Mouse (Mus musculus) gastrocnemius, adult 2 months (tissue): Measurements from ENCODE around the gene Dok4. TPM values are rescaled to one million over a fixed set of nuclear protein-coding genes. Genes with fewer than 3 reads are reported as not detected.

Experiments
- DNase-seq: peaks from one replicate; pipeline ENCODE4 v3.0.0; 2022
- H3K27ac ChIP-seq: fragments of 200-600 bp; 2 replicates; pipeline ENCODE4 v1.8.1; 2022; ENCODE audit warnings: mild to moderate bottlenecking
- H3K4me3 ChIP-seq: fragments of 200-600 bp; 2 replicates; pipeline ENCODE4 v1.8.1; 2022; ENCODE audit warnings: mild to moderate bottlenecking, moderate library complexity
- CTCF ChIP-seq: fragments of 200-600 bp; IDR thresholded peaks from 2 replicates; pipeline ENCODE4 v1.8.1; 2022; ENCODE audit warnings: antibody characterized with exemption, mild to moderate bottlenecking, moderate library complexity
- intact Hi-C: fragments of 180-260 bp; cut with DNase I; formaldehyde crosslinking; loops from one replicate; pipeline ENCODE4 v1.15.1; 2025
- total RNA-seq, 2 experiments: library from RNA; stranded (reverse); gene quantifications; 2 replicates each; pipeline ENCODE4 v1.2.3; 2021

The Dok4 gene
- total RNA-seq, 2 experiments from 2014 or later = 2.7 to 6.1 TPM

DNA sequence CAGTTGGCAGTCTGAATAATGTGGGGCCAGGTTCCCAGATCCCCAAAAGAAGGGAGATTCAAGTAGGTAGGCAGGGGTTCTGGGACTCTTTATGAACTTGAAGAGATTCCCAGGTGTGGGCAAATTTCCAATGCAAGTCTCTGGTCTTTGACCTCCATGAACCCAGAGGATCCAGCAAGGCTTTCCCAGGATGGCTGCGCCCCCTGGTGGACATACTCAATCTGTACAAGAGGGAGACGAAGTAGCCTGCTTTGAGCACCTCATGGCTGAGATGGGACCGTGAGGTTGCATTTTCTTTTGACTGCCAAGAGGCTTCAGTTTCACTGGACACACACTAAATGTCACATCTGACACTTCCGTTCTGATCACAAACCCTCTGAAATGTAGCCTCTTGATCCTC is 32.7 kb upstream of the Dok4 start:
- no peak; the same call in none of the 2 replicates for TF ChIP-seq CTCF
- intact Hi-C loops = loop anchor here (1.0 to 10.0 kb wide), 3 partner anchors 35 to 204 kb away; no protein-coding TSS in a partner anchor
- Histone ChIP-seq H3K27ac (peak overlapping the region; percentile 73), H3K4me3 (peak overlapping the region; percentile 1)
- DNase-seq = peak; percentile 89

DNA sequence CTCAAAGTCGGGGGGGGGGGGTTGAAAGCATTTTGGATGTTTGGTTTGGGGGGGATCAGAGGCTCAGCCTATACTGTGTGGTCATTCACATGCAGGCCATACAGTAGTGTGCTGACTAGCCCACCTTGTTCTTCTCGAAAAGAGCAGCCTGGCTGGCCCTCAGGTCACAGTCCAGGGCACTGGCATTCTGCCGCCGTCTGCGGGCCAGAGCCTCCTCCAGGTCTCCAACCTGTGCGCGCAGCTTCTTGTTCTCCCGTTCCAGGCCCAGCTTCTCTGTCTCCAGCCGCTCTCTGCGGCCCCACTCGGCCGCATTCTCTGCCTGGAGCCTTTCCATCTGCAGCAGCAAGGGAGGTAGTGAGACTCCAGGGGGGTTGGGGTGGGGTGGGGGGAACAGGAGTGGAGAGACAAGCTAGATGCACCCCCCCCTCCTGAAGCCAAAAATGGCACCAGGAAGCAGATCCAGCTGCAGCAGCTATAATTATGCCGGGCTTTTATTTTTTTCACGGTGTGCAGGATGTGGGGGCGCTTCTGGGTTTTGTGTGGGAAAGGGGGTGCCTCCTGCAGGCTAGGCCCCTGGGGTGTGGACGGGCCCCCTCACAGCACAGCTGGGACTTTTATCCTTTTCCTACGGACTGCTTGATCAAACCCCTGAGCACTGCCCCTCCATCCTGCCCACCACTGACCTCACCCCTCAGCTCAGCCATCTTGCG is 31.6 kb upstream of the Dok4 start:
- TF ChIP-seq CTCF = no peak; the same call in 1 of the 2 replicates
- DNase-seq = peak; percentile 26
- Histone ChIP-seq H3K4me3 (peak overlapping the region; percentile 28), H3K27ac (peak overlapping the region; percentile 73)
- intact Hi-C loops = loop anchor here (1.0 to 10.0 kb wide), 2 partner anchors 33 to 203 kb away; no protein-coding TSS in a partner anchor

DNA sequence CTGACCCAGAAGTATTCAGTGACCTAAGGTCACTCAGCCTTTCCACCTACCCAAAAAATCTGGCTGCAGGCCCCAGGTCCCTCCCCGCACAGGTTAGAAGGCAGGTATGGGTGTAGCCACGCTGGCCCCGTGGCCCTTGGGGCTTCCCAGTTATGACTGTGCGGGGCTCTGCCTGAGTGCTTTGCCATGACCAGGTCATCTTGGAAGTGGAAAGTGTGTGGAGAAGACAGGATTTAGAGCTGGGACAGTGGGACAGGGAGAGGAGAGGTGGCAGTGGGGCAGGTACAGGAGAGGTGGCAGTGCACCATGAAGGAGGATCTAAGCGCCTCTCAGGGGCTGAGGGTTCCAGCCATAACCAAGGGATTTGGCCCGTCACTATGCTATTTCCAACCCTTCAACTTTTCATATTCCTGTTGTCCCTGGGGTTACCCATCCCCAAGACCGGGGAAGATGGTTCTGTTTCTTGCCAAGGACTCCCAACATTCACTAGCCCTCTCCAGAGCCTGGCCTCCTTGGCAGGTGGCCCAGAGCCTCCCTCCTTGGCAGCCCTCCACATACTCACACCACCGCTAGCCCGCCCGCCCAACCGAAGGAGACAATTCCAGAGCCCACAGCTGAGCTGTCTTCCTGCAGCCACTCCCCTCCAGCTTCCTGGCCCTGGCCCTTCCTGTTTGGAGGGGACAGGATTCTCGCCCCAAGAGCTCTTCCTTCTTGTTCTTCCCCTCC is 28.5 kb upstream of the Dok4 start:
- TF ChIP-seq CTCF = no peak
- intact Hi-C loops = loop anchor here (1.0 to 10.0 kb wide), 2 partner anchors 29 to 200 kb away; no protein-coding TSS in a partner anchor
- peak; percentile 86 for DNase-seq
- H3K4me3 ChIP-seq = peak overlapping the region; percentile 46
- peak overlapping the region; percentile 80 for H3K27ac ChIP-seq

DNA sequence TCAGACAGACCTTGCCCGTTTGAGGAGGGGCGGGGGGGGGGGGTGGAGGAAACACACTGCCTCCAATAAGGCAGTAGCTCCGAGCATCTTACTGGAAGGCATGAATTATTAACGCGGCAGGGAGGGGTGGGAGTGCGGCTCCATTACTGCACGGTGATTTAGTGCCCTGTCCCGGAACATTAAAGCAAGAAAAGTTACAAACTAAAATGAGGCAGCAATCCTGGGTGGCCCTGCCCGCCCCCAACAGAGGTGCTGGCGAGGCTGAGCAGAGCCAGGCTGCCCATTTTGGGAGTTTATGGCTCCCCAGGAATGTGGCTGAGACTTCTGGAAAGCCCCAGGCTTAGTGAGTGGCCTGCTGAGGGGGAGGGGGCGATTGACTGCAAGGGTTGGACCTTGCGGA is 27.6 kb upstream of the Dok4 start:
- no peak overlapping the region for H3K4me3 ChIP-seq
- no peak overlapping the region for H3K27ac ChIP-seq
- intact Hi-C loops = loop anchor here (10.0 kb wide), 1 partner anchor 199 kb away; no protein-coding TSS in a partner anchor
- DNase-seq = no peak
- no peak for TF ChIP-seq CTCF

DNA sequence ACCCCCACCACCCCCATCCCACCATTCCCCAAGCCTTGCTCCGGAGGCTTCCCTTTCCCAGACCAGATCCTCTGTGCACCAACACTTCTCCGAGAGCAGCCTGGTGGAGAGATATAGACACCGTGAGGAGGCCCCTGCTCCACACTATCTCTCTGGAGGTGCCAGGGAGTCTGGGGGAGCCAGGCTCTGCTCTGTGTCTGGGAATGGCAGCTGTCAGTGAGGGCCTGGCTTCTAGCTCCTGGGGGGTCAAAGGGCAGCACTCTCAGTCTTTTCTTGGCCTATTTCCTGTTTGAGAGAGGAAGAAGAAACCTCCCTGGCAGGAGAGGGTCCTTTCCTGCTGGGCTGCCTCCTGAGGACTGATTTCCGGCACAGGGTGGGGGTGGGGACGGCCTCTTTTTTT is 24.9 kb upstream of the Dok4 start:
- Histone ChIP-seq H3K4me3 (peak overlapping the region; percentile 33), H3K27ac (peak overlapping the region; percentile 72)
- DNase-seq = peak; percentile 27
- intact Hi-C loops = loop anchor here (1.0 to 10.0 kb wide), 2 partner anchors 23 to 196 kb away; no protein-coding TSS in a partner anchor
- no peak for TF ChIP-seq CTCF

DNA sequence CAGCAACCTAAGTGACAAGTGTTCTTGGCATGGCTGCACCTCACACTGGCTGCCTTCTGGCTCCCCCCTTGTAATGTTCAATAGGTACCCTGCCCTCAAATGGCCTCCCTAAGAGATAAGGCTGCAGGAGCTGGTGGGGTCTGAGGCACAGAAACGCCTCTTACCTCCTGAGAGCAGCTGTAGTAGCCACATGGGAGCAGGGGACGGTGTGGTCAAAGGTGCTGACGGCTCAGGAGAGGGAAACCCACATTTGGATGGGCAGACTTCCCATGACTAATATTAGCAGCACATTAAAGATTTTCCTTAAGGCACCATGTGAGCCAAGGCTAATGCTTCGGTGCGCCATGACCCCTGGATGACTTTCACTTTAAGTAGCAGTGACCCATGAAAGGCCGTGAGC is 24.5 kb upstream of the Dok4 start:
- peak; percentile 47 for DNase-seq
- intact Hi-C loops = loop anchor here (1.0 to 10.0 kb wide), 2 partner anchors 22 to 196 kb away; no protein-coding TSS in a partner anchor
- H3K4me3 ChIP-seq = peak overlapping the region; percentile 33
- TF ChIP-seq CTCF = no peak
- peak overlapping the region; percentile 72 for H3K27ac ChIP-seq

DNA sequence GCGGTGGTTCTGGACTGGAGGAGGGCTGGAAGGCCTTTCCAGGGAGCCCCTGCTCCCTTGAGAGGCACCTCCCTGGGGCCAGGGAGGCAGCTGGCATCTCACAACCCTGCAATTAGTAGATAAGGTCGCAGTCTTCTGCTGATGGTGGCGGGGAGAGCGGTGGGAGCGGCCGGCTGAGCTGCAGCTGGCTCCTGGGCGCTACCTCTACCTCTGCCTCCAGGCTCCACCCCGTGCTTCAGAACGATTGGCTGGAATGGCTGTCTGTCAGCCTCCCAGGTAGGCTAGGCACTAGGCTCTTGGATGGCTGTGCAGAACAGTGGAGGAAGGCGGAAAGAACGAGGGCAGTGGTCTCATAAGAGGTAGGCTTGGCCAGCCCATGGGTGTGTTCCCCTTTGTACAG is 23.1 kb upstream of the Dok4 start:
- no peak for DNase-seq
- Histone ChIP-seq H3K27ac (no peak overlapping the region), H3K4me3 (no peak overlapping the region)
- no peak for TF ChIP-seq CTCF
- intact Hi-C loops = no loop called here

DNA sequence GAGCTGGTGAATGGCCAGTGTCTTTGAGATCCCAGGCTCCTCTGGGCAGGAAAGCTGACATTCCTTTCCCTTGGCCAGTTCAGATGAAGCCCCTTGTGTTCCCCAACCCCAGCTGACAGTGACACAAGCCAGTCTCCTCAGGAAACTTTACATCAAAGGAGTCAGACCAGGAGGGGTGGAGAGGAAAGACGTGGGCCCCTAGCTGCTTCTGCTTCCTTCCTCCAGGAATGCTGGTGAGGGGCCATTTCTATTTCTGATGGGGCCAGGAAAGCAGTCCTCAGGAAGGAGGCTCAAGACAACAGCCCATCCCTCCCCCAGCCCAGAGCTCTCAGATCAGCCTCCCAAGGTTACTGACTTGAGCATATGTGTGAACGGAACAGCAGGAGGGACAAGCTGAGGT is 16.8 kb upstream of the Dok4 start:
- TF ChIP-seq CTCF = no peak

DNA sequence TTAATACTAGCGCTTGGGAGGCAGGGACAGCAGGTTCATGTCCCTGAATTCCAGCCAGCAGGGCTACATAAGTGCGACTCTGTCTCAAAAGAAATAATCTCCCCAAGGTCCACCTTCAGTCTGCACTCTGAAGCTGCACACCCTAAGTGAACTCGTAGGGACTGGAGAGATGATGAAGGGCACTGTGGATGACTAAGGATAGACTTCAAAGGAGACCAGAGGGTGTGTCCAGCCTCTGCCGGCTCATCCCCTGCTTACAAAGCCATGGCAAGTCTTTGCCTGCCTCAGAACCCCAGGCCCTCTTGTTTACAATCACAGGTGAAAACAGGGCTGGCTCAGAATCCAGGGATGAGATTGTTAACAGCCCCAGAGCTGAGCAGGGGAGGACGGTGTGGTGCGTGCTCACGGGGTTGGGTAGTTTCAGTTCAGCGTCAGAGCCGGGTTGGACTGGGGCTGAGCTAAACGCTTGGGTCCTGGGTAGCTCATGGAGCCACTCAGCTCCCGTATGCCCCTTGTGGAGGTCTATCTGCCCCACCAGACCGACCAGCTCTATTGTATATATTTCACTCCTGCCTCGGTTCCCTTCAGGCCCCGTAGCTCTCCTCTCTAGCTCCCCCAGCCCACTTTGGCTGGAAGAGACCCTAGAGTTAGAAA is 12.4 kb upstream of the Dok4 start:
- DNase-seq = no peak
- intact Hi-C loops = no loop called here
- Histone ChIP-seq H3K27ac (no peak overlapping the region), H3K4me3 (no peak overlapping the region)
- TF ChIP-seq CTCF = no peak

More for the DNA sequence above, 16.8 kb upstream of the Dok4 start:
- no peak overlapping the region for H3K27ac ChIP-seq
- DNase-seq = no peak
- H3K4me3 ChIP-seq = no peak overlapping the region
- intact Hi-C loops = no loop called here

DNA sequence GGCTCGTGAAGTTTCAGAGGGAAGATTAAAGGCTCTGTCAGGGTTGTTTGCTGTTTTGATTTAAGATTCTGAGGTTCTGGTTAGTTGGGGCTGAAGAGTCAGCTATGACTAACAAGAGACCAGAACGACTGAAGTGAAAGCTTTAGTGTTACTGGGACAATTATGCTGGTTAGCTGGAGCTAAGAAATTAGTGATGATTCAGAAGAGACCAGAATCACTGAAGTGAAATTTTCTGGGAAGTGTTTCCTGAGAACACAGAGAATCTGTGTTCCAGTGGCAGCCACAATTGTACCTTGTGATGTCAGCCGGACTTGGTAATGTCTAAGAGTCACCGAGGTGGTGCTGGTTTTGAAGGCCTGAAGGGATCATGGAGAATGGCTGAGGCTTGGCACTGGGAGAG is 4.6 kb upstream of the Dok4 start:
- DNase-seq = no peak
- intact Hi-C loops = no loop called here
- no peak for TF ChIP-seq CTCF
- no peak overlapping the region for H3K27ac ChIP-seq
- no peak overlapping the region for H3K4me3 ChIP-seq

DNA sequence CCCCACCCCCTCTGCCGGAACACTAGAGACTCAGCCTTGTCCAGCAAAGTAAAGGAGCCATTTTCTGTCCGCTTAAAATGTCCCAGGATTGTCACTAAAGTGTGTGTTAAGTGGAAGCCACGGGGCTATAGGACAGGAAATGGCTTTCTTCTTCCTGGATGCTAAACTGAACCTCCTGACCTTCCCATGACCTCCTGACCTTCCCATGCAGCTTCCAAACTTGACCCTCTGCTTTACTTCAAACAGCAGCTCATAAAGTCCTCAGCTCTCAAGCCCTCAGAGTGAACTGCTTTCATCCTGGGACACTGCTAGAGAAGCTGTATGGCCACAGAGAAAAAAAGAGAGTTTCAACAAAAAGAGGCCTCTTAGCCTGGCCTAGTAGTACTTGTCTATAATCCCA is 690 bp upstream of the Dok4 start:
- intact Hi-C loops = no loop called here
- TF ChIP-seq CTCF = no peak
- peak overlapping the region; percentile 67; the same call in 1 of the 2 replicates for H3K27ac ChIP-seq
- H3K4me3 ChIP-seq = no peak overlapping the region
- DNase-seq = no peak

DNA sequence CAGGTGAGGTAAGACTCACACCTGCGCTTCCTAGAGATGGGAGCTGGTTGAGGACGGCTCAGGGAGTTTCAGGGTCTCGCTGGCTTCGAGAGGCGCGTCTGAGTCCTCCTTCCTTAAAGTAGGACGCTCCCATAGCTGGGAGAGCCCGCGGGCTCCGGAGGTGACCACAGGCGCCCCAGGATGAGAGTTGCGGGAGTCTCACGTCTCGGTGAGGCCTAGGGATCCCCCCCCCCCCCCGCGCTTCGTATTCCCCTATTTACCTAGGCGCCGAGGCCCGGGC is 319 bp downstream of the Dok4 start:
- intact Hi-C loops = loop anchor here (1.0 kb wide), 1 partner anchor 29 kb away; no protein-coding TSS in a partner anchor
- H3K27ac ChIP-seq = peak overlapping the region; percentile 85
- no peak for TF ChIP-seq CTCF
- peak overlapping the region; percentile 74 for H3K4me3 ChIP-seq
- no peak for DNase-seq
